Mouse (Mus musculus) lung, postnatal 36 days (tissue): ENCODE data around the gene Sall2.
"Not testable (repeated sequence)": the region's sequence is repeated elsewhere in the genome, so short reads cannot be mapped to it uniquely, and the experiment has no call there.

Experiments
- DNase-seq: peaks from one replicate; pipeline ENCODE4 v3.0.0; 2022; ENCODE audit warnings: mixed read lengths

Sall2 gene

DNA sequence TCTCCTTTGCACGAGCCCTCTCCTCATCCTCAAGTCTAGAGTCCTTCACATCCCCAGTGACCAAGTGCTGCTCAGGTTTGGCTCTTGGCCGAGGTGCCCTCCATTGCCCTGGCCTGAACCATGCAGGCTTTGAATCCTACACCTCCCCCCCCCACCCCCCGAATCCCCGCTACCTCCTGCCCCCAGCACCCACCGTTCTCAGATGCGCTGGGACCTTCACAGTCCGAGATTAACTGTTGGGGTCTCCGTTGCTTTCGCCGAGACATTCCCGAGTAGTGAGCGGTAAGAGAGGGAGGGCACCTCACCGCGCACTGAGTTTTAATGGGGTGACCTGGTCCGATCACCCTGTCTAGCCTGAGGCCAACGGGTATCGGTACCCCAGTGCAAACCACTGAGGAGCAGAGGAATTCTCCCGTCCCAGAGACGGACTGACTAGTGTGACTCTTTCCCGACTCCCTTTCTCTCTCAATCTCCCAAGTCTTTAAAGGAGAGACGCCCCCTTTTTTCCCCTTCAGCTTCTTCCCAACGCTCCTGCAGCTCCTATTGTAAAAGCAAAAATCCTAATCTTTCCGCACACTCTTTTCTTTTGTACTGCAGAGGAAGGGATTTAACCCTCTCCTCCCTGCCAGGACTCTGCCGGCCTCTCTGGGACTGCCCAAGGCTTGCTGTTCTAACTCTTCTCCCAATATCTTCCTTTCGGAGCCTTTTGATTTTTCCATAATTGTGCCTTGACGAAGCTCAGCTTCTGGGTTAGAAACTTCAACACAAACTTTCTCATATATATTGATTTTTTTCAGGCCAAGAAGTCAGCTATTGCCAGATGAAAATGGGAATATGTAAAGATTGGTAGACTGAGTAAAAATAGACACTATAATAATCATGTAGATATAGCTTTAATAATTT, at the start of gene Sall2:
Gene Sall2 (minus strand): TSS at position 853 of the 903 bp plus-strand sequence.
- no peak for DNase-seq

DNA sequence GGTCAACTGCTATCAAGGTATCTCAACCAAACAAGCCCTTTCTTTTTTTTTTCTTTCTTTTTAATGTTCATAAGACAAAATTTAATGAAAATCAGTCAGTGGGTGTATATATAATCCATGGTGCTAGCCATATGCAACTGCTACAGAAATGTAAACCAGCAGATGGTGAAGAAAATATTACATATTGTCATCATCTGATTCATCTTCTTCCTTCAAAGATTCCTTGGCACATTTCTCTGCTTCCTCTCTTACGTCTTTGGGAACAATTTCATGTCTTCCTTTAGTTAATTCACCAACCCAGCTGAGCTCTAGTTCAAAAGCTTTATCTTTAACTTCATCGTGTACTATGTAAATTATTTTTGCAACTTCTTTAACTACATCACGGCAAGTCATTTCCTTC, 40.2 kb upstream of the Sall2 start:
- DNase-seq: no peak

DNA sequence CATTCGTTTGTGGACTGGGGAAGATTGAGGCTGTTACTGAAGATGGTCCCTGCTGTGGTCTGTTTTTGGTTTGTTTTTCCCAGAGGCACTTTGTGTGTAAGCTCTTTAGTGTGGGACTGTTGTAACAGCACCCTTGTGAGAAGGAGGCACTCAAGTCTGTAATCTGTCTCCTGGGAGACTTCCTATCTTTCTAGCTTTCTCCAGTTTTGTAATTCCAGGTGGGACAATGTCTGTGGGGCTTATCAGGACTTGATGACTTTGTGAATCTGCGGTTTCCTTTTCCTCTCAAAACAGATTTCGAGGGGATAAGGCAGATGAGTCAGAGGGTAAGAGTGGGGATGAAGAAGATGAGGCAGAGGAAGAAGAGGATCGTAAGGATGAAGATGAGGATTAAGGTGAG, 27.7 kb upstream of the Sall2 start, which contains the start of gene Olfr1513:
Gene Olfr1513 (minus strand): TSS at position 101 of the 400 bp plus-strand sequence.
- DNase-seq: no peak

DNA sequence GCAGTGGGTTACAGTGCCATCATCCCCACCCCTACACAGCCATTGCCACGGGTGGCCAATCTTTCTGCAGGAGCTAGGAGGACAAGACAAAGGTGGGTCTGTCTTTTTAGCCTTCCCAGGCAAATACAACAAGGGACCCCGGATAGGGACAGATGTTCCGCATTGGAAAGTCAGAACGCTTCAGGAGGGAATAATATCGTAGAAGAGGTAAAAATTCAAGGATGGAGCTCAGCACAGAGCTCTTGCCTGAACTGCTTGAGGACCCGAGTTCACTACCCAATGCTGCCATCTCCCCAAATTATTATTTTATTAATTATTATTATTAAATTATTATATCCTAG, 10.9 kb upstream of the Sall2 start:
- DNase-seq: no peak

DNA sequence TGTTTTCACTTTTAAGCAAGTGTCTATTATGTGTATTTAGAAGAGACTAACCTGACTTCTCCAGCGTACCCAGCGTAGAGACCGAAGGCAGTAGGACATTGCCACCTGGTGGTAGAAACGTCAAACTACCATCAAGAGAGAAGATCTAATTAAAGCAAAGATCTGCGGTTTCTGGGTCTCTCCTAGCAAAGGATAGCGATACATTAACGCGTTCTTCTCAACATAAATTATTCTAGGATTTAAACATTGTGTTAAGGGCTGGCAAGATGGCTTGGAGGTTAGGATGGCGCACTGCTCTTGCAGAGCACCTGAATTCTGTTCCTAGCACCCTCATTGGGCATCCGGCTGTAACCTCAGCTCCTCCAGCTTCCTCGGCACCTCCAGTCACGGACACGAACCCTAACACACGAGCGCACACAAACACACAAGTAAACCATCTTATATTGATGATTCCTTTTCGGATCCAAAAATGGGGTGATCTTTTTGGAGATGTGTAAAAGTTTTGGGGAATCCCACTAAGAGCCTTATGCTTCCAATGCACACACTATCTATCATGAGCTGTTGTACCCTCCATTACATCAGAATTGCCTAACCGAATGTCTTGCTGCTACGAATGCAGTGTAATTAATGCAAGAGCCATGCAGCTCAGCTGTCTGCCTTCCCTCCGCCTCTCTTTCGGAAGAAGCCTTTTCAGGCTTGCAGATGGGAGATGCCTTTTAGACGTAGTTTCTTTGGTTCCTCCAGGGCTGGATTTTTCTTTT, 10.4 kb upstream of the Sall2 start:
- peak; percentile 83 for DNase-seq

DNA sequence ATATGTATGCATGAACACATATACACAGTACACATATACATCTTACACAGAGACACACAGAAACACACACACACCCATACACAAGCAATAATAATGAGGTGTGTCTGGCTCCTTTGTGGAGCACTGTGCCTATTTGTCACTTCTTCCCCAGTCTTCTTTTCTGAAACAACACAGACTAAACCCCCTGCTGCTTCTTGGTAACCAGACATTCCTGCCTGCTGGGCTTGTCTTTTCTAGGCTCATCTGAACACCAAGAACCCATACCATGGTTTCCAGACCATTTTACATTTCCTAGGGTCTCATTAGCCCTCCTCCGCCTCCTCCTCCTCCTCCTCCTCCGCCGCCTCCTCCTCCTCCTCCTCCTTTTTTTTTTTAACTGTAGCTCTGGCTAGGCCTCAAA, 3.6 kb upstream of the Sall2 start:
- DNase-seq: no peak

DNA sequence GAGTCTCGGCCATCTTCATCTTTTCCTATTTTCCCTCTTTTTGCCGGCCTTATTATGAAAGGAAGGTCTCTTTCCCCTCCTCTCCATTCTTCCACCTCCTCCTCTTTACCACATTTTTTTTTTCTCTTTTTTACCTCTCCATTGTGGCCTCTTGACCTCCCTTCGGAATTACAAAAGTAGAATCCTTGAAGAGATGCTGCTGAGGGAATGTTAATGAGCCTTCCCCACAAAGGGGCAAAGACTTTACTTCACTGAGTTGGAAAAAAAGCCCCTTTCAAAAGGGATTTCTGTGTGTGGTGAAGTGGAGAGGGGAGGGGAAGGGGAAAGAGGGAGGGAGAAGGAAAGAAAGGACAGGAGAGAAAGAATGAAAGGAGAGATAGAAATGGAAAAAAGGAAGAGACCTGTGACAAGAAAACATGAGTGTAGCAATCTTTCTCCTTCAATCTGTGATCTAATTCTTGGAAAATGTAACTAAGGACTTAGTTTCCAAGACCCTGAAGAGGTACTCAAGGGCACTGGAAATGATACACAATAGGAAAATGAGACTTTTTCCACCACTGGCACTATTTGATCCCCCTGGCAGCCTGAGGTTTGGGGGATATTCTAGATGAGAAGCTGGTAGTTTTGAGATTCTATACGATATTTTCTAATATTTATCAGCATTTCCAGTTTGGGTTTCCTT, 2.6 kb upstream of the Sall2 start:
- no peak for DNase-seq

DNA sequence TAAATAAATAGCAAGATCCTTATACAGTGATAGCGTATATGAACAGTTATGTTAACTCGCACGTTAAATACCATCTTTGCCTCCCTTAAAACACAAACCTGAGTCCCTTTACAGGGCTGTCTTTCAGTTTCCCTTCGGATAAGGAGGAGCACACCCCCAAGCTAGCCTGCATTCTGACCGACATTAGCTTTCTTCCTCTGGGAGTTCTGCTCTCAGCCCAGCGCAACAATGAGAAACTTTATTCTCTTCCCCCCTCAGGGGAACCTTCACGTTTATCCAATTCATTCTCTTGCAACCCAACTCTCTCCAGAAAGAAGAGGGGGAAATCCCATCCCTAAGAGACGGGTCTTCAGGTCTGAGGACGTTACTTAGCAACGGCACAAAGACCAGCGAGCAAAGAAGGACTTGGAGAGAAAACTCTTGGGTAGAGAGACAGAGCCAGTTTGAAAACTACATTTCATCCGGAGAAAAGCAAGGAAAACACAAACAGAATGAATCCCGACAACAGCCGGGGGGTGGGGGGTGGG, 1.1 kb downstream of the Sall2 start:
- DNase-seq: no peak

DNA sequence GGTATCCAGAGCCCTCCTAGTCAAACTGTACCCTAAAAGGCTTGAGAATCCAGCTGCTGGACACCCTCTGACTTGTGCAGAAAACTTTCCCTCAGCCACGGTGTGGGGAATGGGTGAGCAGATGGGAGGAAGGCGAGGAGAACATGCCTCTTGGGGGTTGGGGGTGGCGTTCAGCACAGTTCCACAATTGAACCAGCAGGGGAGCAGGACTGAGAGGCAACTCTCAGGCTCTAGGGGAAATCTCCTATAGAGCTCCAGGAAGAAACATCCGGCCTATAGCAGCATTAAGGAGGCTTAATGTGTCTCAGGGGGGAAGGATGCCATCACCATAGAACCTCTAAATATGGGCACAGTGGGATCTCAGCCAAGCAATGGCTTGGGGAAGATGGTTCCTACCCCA, 2.7 kb downstream of the Sall2 start:
- no peak for DNase-seq

DNA sequence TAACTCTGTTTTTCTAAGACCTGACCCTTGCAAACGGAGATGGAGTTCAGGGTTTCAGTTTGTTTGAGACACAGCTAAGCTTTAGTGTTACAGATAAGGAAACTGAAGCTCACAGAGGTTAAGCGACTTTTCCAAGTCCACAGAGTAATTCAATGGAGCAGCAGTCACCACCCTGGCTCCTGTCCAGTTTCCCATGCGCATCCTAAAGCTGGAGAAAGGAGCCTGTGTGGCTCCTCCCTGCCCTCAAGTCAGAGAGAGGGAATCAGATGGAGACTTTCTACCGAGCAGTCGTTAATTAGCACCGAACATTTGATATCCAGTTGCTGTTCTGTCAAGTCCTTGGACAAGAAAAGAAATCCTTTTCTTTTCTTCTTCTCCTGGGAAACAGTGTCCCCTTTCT, 9.2 kb downstream of the Sall2 start:
- no peak for DNase-seq

DNA sequence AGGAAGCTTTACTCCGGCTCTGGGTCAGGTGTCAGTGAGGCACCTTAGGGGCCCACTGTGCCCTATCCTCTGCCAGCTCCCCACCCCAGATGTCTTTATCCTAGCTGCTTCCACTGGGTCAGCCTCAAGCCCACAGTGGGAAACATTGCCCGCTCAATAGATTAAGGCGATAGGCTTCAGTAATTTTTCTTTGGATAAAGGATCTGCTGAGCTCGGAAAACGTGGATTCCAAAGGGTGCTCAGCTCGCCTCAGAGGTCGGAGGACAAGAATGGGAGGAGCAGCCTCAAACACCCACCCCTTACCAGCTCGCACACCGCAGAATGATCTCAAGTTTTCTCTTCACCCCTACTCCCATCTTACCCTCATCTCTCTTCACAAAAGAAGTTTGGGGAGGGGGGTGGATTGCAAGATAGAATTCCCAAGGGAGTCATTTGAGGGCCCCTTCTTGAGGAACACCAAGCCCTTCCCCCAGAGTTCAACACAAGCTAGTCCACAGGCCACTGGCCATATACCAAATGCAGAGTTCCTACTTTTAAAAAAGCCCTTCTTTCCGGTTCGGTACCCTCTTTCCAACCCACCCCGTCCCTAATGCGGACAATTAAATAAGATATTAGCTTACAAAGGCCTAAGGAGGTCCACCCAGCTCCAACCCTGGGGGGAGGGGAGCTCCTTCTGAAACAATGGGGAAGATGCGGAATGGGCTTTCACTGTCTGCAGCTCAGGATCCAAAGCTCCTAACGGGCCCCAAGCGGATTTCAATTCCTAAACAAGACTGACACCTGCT, 11.9 kb downstream of the Sall2 start:
- peak; percentile 15 for DNase-seq

DNA sequence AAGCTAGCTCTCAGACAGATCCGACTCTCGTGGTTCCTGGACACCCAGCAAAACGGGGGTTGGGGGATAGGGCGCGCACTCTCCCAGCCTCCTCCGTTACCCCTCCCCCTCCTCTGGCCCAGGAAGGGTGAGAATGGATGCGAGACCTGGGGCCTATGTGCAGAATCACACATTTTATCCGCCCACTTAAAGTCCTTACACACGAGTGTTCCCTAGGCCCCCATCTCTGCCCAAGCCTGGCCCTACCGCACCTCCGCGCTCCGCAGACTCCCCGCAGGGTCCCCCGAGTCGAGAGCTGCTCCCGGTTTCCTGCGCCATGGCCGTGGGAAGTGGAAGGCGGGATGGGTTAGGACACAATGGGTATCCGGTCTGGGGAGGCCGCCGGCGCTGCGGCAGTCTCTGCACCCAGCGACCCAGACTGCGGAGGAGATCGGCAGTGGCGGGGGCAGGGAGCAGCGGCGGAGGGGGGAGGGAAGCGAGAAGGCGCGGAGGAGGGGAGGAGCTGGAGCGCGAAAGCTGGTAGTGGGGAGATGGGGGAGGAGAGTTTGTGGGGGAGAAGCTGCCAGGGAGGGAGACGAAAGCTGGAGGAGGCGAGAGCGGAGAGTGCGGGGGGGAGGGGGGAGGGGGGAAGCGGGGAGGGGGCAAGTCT, 12.6 kb downstream of the Sall2 start:
- DNase-seq: peak; percentile 60

DNA sequence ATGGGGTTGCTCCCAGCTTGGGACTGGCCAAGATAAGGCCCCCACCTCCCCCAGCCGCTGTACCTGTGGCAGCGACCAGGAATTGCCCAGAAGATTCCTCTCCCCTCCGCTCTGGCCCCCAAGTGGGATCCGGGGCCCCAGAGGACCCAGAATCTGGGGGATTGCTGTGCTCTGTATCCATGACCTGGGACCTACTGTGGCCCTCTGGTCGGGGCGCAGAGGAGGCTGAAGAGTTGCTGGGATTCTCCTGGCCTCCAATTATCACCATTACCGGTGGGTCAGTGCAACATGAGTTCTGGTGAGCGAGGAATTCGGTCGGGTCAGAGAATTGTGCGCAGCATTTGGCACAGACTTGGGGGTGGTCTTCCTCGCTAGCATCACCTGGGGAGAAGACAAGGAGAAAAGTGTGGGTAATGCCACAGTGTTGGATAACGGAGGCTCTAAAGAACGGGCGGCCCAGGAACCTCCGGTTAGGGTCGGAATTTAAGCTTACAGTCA, 13.2 kb downstream of the Sall2 start:
- DNase-seq: no peak

DNA sequence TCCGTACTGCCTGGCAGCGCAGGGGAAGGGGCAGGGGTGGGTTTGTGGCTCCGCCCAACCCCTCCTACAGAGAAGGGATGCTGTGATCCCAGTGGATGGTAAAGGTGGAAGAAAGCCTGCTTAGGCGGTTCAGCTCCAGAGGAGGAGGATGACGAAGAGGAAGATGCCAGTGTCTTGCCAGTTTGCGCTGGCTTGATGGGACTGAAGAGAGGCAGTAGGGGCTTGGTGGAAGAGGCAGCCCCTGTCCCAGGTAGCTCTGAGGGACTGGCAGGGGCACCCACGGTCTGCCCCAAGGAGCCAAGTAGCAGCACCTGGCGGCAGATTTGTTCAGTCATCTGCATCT, 13.8 kb downstream of the Sall2 start:
- no peak for DNase-seq

DNA sequence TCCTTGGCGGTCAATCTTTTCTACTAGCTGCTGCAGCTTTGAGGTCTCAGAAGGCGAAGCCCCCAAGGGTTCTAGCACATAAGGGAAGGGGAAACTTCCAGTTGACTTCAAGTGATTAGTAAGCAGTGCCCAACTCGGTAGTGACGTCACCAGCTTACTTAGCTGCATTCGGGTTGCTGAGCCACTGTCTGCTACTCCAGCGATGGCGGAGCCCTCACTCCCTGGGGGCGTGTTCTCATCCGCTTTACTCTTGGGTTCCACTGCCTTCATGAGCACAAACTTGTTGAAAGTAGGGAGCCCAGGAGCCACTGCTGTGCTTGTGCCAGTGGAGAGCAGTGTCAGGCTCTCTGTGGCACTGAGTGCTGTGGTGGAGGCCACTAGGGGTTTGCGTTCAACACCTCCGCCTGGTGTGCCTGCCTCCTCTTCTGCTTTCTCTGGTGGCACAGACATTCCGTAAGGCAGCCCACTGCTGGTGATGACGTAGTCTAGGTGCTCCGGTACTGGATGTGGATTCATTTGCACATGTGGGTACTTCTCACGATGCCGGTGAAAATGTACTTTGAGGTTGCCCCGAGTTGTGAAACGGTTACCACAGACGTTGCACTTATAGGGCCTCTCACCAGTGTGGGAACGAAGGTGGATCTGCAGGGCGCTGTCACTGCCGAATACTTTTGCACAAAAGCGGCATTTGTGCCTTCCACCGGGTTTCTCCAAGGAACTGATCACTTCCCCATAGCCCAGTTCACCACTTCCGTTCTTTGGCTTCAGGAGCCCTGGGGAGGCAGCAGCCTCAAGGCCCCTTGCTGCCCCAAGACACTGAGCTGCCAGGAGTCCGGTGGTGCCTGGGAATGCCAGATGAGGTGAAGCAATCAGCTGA, 14.4 kb downstream of the Sall2 start:
- DNase-seq: no peak

DNA sequence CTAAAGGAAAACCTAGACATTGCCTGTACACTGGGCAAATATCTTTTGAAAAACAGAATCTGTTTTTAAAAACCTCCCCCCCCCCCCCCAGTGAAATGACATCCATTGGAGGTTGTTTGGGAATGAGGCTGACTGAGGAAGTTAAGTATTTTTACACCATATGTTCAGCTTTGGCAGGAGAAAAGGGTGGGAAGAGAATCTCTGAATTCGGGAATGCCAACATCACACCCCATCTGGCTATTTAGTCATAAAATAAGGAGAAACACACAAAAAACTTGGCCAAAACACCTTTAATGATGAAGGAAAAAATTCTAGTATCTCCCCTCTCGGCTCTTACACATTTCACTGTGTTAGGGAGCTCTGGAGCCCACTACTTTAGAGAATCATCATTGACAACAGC, 17.7 kb downstream of the Sall2 start:
- no peak for DNase-seq

DNA sequence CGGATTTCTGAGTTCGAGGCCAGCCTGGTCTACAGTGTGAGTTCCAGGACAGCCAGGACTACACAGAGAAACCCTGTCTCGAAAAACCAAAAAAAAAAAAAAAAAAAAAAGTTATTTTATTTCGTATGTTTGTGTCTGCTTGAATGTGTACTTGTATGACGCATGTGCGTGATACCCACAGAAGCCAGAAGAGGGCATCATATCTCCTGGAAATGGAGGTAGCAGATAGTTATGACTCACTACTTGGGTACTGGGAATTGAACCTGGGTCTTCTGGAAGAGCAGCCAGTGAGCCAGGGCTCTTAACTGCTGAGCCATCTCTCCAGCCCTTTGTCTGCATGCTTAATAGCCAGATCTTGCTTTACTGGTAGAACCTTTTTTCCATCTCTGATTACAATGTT, 18.2 kb downstream of the Sall2 start:
- not testable (repeated sequence) for DNase-seq

DNA sequence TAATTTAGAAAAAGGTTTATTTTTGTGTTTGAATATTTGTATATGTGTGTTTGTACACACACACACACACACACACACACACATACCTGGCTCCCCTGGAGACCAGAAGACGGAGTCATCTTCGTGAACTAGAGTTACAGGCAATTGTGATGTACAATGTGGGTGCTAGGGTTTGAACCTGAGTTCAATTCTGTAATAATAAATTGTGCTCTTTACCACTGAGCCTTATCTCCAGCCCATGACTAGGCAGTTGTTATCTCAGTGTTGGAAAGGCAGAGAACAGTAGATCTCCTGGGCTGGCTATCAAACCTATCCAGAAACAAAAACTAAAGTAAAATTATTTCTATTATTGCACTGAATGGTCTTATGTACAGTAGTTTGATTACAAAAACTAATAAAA, 22.5 kb downstream of the Sall2 start:
- no peak for DNase-seq

DNA sequence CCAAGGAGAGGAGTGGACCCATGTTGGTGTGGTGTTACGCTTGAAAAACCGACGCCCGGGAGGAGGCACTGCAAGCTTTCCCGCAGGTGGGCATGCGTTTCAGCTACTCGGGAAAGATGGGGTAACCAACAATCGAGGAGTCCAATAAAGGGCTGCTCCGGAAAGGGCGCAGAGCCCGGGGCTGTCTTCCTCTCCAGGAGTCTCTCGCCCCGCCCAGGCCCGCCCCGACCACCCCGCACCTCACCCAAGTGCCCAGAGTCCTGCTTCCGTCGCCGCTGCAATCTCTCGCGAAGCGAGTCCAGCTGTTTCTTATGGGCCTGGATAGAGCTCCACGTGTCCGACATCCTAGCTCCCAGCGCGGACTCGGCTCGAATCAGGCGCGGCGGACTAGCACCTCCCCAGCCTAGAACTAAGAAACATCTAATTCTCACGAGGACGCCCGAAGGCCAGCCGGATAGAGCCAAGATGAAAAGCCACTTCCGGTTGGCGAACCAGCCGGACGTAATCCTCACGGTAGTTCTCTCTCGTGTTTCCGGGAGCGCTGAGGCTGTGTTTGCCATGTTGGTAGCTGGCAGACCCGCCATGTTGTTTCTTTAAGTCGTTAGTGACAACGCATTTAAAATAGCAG, 23.8 kb downstream of the Sall2 start, which contains the start of gene Mettl3:
Gene Mettl3 (minus strand): TSS at position 485 of the 628 bp plus-strand sequence.
- DNase-seq: peak; percentile 97

DNA sequence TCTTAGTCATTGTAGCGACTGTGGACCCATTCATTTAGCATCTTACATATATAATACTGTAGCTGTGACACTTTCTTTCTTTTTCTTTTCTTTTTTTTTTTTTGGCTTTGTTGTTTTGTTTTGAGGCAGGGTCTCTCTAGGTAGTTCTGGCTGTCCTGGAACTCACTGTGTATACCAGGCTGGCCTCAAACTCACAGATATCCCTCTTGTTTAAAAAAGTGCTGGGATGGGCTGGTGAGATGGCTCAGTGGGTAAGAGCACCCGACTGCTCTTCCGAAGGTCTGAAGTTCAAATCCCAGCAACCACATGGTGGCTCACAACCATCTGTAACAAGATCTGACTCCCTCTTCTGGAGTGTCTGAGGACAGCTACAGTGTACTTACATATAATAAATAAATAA, 25.0 kb downstream of the Sall2 start:
- not testable (repeated sequence) for DNase-seq
